Mouse (Mus musculus): ENCODE results near the gene Diexf. TPM values are rescaled to one million over a fixed set of nuclear protein-coding genes. Genes with fewer than 3 reads are reported as not detected.

The Diexf gene
- polyA plus RNA-seq, 1 experiment from 2014 or later = 10.6 TPM

DNA sequence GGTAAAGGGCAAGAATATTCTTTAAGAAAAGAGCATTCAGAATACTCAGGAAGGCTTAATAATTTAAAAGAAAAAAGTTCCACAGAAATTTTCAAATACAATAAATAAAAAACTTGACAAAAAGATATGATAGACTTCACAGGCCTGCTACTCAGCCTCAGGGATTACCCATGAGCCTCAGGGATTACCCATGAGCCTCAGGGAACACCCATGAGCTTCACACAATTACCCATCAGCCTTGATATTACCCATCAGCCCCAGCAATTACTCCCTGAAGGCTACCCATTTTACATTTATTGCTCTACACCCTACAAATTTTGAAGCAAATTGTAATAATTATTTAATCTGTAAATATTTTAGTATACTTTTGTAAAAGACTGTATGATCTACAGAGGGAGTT is 2.3 kb upstream of the Diexf start:
- no peak for ATAC-seq (ENCODE audit: insufficient number of reproducible peaks, insufficient read depth, low FRiP score, low read depth)
- Histone ChIP-seq H3K9ac (replicated peaks; ENCODE audit: low read depth, low read length) (no peak overlapping the region), H3K4me2 (replicated peaks; ENCODE audit: low read depth, low read length) (no peak overlapping the region), H3K36me3 (ENCODE audit: control insufficient read depth, insufficient read depth, low read length) (no peaks in the 10 kb centered on the region), H3K4me3 (ENCODE audit: low read depth, low read length) (no peak overlapping the region), H3K4me1 (ENCODE audit: control insufficient read depth, insufficient read depth, low read length) (peaks cover 6% of the 10 kb centered on the region), H3K27me3 (ENCODE audit: control insufficient read depth, insufficient read depth, low read length) (no peaks in the 10 kb centered on the region), H3K27ac (ENCODE audit: low read length) (no peak overlapping the region), H3K9me3 (ENCODE audit: control insufficient read depth, low read depth, low read length) (no peaks in the 10 kb centered on the region)

- WGBS = 29% methylated on average over 6 of the region's 6 CpGs
- H3K9me3 ChIP-seq (ENCODE audit: control insufficient read depth, low read depth, low read length) = no peaks in the 10 kb centered on the region
- no peak overlapping the region for H3K4me2 ChIP-seq (replicated peaks; ENCODE audit: low read depth, low read length)
- ATAC-seq (ENCODE audit: insufficient number of reproducible peaks, insufficient read depth, low FRiP score, low read depth) = no peak
- peaks cover 6% of the 10 kb centered on the region for H3K4me1 ChIP-seq (ENCODE audit: control insufficient read depth, insufficient read depth, low read length)
- H3K9ac ChIP-seq (replicated peaks; ENCODE audit: low read depth, low read length) = no peak overlapping the region
- no peak overlapping the region for H3K27ac ChIP-seq (ENCODE audit: low read length)
- H3K36me3 ChIP-seq (ENCODE audit: control insufficient read depth, insufficient read depth, low read length) = peaks cover 5% of the 10 kb centered on the region; the same call in 1 of the 2 replicates
- H3K27me3 ChIP-seq (ENCODE audit: control insufficient read depth, insufficient read depth, low read length) = no peaks in the 10 kb centered on the region
- H3K4me3 ChIP-seq (ENCODE audit: low read depth, low read length) = no peak overlapping the region
Observed at GRCm38 (mm10) chr1:193131311-193131948, 1.4 kb upstream of the Diexf start.

DNA sequence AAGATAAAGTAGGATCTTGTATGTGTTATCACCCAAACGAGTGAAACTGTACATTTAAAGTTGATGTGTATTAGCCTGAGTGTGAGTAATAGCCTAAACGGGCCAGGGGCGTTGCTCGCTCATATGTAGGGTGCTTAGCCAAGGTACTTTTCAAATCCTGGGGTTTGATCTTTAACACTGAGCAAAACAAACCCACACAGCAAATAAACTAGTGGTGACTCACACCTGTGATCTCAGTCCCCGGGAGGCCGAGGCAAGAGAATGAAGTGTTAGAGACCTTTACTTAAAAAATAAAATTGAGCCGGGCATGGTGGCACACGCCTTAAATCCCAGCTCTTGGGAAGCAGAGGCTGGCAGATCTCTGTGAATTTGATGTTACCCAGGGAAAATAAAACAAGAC is 767 bp upstream of the Diexf start:
- no peaks in the 10 kb centered on the region for H3K27me3 ChIP-seq (ENCODE audit: control insufficient read depth, insufficient read depth, low read length)
- 0 out of 2 replicates have a peak overlapping the region, but pooled peaks have one; percentile 96 for H3K4me3 ChIP-seq (ENCODE audit: low read depth, low read length)
- 61% methylated on average over 8 of the region's 8 CpGs for WGBS
- peak overlapping the region; percentile 45; the same call in 1 of the 2 replicates for H3K27ac ChIP-seq (ENCODE audit: low read length)
- H3K9ac ChIP-seq (replicated peaks; ENCODE audit: low read depth, low read length) = no peak overlapping the region
- peaks cover 6% of the 10 kb centered on the region; the same call in 1 of the 2 replicates for H3K36me3 ChIP-seq (ENCODE audit: control insufficient read depth, insufficient read depth, low read length)
- no peak for ATAC-seq (ENCODE audit: insufficient number of reproducible peaks, insufficient read depth, low FRiP score, low read depth)
- H3K9me3 ChIP-seq (ENCODE audit: control insufficient read depth, low read depth, low read length) = no peaks in the 10 kb centered on the region
- peak overlapping the region; percentile 41 for H3K4me2 ChIP-seq (replicated peaks; ENCODE audit: low read depth, low read length)
- peaks cover 6% of the 10 kb centered on the region for H3K4me1 ChIP-seq (ENCODE audit: control insufficient read depth, insufficient read depth, low read length)

- H3K4me3 ChIP-seq (ENCODE audit: low read depth, low read length) = peak overlapping the region; percentile 96
- ATAC-seq (ENCODE audit: insufficient number of reproducible peaks, insufficient read depth, low FRiP score, low read depth) = peak; percentile 12; the same call in 1 of the 2 replicates
- no peaks in the 10 kb centered on the region for H3K27me3 ChIP-seq (ENCODE audit: control insufficient read depth, insufficient read depth, low read length)
- H3K4me2 ChIP-seq (replicated peaks; ENCODE audit: low read depth, low read length) = peak overlapping the region; percentile 41
- H3K4me1 ChIP-seq (ENCODE audit: control insufficient read depth, insufficient read depth, low read length) = peaks cover 6% of the 10 kb centered on the region
- no peaks in the 10 kb centered on the region for H3K9me3 ChIP-seq (ENCODE audit: control insufficient read depth, low read depth, low read length)
- whole genome bisulfite sequencing = 29% methylated on average over 11 of the region's 11 CpGs
- peaks cover 6% of the 10 kb centered on the region; the same call in 1 of the 2 replicates for H3K36me3 ChIP-seq (ENCODE audit: control insufficient read depth, insufficient read depth, low read length)
- H3K27ac ChIP-seq (ENCODE audit: low read length) = peak overlapping the region; percentile 45; the same call in 1 of the 2 replicates
- no peak overlapping the region; the same call in 1 of the 2 replicates for H3K9ac ChIP-seq (replicated peaks; ENCODE audit: low read depth, low read length)
Observed at GRCm38 (mm10) chr1:193130456-193130825, 369 bp upstream of the Diexf start.

DNA sequence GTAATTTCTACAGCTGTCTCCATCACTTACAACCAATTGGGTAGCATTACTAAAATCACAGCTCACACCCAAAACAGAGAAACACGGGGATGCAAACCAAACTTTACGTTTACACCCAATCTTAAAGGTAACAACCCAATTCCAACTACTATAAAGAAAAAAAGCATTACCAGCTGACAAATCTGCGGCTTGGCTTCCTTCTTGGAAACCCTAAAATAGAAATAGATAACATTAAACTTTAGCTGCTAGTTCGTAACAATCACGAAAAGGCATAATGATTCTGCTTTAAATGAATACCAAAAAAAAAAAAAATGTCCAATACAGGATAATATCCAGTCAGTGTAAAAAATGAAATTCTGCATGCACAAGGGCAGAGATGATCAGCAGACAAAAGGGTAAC is 751 bp downstream of the Diexf start:
- Histone ChIP-seq H3K9ac (replicated peaks; ENCODE audit: low read depth, low read length) (peak overlapping the region; percentile 76; the same call in 1 of the 2 replicates), H3K27me3 (ENCODE audit: control insufficient read depth, insufficient read depth, low read length) (no peaks in the 10 kb centered on the region), H3K27ac (ENCODE audit: low read length) (no peak overlapping the region), H3K4me3 (ENCODE audit: low read depth, low read length) (peak overlapping the region; percentile 96), H3K4me2 (replicated peaks; ENCODE audit: low read depth, low read length) (peak overlapping the region; percentile 47), H3K36me3 (ENCODE audit: control insufficient read depth, insufficient read depth, low read length) (peaks cover 12% of the 10 kb centered on the region; the same call in 1 of the 2 replicates), H3K9me3 (ENCODE audit: control insufficient read depth, low read depth, low read length) (no peaks in the 10 kb centered on the region), H3K4me1 (ENCODE audit: control insufficient read depth, insufficient read depth, low read length) (peaks cover 6% of the 10 kb centered on the region)
- WGBS = 26% methylated on average over 5 of the region's 5 CpGs
- no peak for ATAC-seq (ENCODE audit: insufficient number of reproducible peaks, insufficient read depth, low FRiP score, low read depth)

DNA sequence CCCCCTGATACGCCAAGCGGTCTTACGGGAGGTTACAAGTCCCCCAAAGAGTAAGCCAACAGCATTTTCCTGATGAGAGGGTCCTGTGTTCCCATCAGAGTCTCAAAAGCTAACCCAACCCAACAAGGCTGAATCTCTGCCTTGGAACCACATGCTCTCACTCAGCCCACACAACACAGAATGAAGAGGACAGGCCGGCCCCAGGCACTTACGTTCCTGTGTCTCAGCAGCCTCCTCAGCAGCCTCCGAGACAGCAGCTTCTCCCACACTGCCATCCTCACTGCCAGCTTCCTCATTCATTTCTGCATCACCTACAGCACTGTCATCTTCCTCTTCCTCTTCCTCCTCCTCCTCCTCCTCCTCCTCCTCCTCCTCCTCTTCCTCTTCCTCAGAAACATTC is 2.0 kb downstream of the Diexf start:
- H3K9ac ChIP-seq (replicated peaks; ENCODE audit: low read depth, low read length) = no peak overlapping the region
- H3K27ac ChIP-seq (ENCODE audit: low read length) = no peak overlapping the region
- no peaks in the 10 kb centered on the region for H3K9me3 ChIP-seq (ENCODE audit: control insufficient read depth, low read depth, low read length)
- no peaks in the 10 kb centered on the region for H3K27me3 ChIP-seq (ENCODE audit: control insufficient read depth, insufficient read depth, low read length)
- H3K4me2 ChIP-seq (replicated peaks; ENCODE audit: low read depth, low read length) = no peak overlapping the region
- WGBS = 92% methylated on average over 6 of the region's 6 CpGs
- ATAC-seq (ENCODE audit: insufficient number of reproducible peaks, insufficient read depth, low FRiP score, low read depth) = no peak
- peaks cover 6% of the 10 kb centered on the region for H3K4me1 ChIP-seq (ENCODE audit: control insufficient read depth, insufficient read depth, low read length)
- H3K4me3 ChIP-seq (ENCODE audit: low read depth, low read length) = no peak overlapping the region
- H3K36me3 ChIP-seq (ENCODE audit: control insufficient read depth, insufficient read depth, low read length) = peaks cover 23% of the 10 kb centered on the region; the same call in 1 of the 2 replicates

DNA sequence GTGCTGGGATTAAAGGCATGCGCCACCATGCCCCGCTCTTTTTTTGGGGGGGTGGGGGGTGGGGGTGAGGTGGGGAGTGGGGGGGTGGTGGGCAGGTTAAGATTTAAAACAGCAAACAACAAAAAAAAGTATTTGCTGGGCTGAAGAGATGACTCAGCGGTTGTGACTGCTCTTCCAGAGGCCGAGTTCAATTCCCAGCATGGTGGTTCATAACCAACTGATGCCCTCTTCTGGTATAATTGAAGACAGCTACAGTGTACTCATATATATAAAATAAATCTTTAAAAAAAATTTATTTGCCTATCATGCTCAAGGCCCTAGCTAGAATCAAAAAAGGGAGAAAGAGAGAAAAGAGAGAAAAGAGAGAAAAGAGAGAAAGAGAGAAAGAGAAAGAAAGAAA is 4.2 kb downstream of the Diexf start:
- Histone ChIP-seq H3K4me1 (ENCODE audit: control insufficient read depth, insufficient read depth, low read length) (peaks cover 6% of the 10 kb centered on the region), H3K4me2 (replicated peaks; ENCODE audit: low read depth, low read length) (no peak overlapping the region), H3K27me3 (ENCODE audit: control insufficient read depth, insufficient read depth, low read length) (no peaks in the 10 kb centered on the region), H3K9me3 (ENCODE audit: control insufficient read depth, low read depth, low read length) (no peaks in the 10 kb centered on the region), H3K36me3 (ENCODE audit: control insufficient read depth, insufficient read depth, low read length) (peaks cover 41% of the 10 kb centered on the region), H3K9ac (replicated peaks; ENCODE audit: low read depth, low read length) (no peak overlapping the region), H3K4me3 (ENCODE audit: low read depth, low read length) (no peak overlapping the region), H3K27ac (ENCODE audit: low read length) (no peak overlapping the region)
- no peak for ATAC-seq (ENCODE audit: insufficient number of reproducible peaks, insufficient read depth, low FRiP score, low read depth)
- 73% methylated on average over 4 of the region's 4 CpGs for WGBS

DNA sequence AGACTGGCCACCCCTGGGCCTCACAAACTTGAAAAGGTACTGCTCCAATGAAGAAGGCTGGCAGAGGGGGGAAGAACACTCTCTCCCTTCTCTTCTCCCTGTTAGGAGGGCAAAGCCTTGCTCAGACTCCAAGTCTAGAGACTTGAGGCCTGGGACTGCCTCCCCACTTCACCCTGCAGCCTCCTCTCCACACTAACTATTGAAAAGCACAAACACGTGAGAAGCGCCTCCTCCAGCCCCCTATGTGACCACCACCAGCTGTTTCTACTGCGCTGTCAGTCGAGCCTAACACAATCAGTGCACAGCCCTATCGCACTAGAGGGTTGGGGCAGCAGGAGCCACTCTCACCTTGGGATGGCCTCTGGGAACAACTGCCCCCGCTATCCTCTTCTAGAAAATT is 6.8 kb downstream of the Diexf start:
- Histone ChIP-seq H3K9me3 (ENCODE audit: control insufficient read depth, low read depth, low read length) (no peaks in the 10 kb centered on the region), H3K4me3 (ENCODE audit: low read depth, low read length) (no peak overlapping the region), H3K27me3 (ENCODE audit: control insufficient read depth, insufficient read depth, low read length) (no peaks in the 10 kb centered on the region), H3K4me1 (ENCODE audit: control insufficient read depth, insufficient read depth, low read length) (no peaks in the 10 kb centered on the region), H3K36me3 (ENCODE audit: control insufficient read depth, insufficient read depth, low read length) (peaks cover 63% of the 10 kb centered on the region), H3K9ac (replicated peaks; ENCODE audit: low read depth, low read length) (no peak overlapping the region), H3K27ac (ENCODE audit: low read length) (no peak overlapping the region), H3K4me2 (replicated peaks; ENCODE audit: low read depth, low read length) (no peak overlapping the region)
- 91% methylated on average over 6 of the region's 6 CpGs for WGBS
- no peak for ATAC-seq (ENCODE audit: insufficient number of reproducible peaks, insufficient read depth, low FRiP score, low read depth)

GRCm38 (mm10) chr1:193122793-193123192 is 7.3 kb downstream of the Diexf start:
- Histone ChIP-seq H3K36me3 (ENCODE audit: control insufficient read depth, insufficient read depth, low read length) (peaks cover 68% of the 10 kb centered on the region), H3K9me3 (ENCODE audit: control insufficient read depth, low read depth, low read length) (no peaks in the 10 kb centered on the region), H3K4me2 (replicated peaks; ENCODE audit: low read depth, low read length) (no peak overlapping the region), H3K4me1 (ENCODE audit: control insufficient read depth, insufficient read depth, low read length) (no peaks in the 10 kb centered on the region), H3K4me3 (ENCODE audit: low read depth, low read length) (no peak overlapping the region), H3K27ac (ENCODE audit: low read length) (no peak overlapping the region), H3K27me3 (ENCODE audit: control insufficient read depth, insufficient read depth, low read length) (no peaks in the 10 kb centered on the region), H3K9ac (replicated peaks; ENCODE audit: low read depth, low read length) (no peak overlapping the region)
- WGBS = 92% methylated on average over 7 of the region's 7 CpGs
- ATAC-seq (ENCODE audit: insufficient number of reproducible peaks, insufficient read depth, low FRiP score, low read depth) = no peak
